Mouse (Mus musculus): ENCODE measurements around the gene Treml2. TPM values are rescaled to one million over a fixed set of nuclear protein-coding genes. Genes with fewer than 3 reads are reported as not detected.
A peak's percentile ranks its signal among the peaks of the same experiment; 100 is the strongest.

Gene Treml2
- 102 TPM in 2 replicates for total RNA-seq (2017)

- peak; percentile 29 to 49; a peak in 2 of 4 replicates for ATAC-seq (replicated peaks in 1 of 2; ENCODE audit: insufficient read depth in 1 of 2, low FRiP score in 2 of 2, low TSS enrichment in 1 of 2, low read depth in 1 of 2, poor library complexity in 2 of 2, severe bottlenecking in 2 of 2)
Observed at GRCm38 (mm10) chr17:48299203-48299602, at the start of gene Treml2. Gene Treml2 (plus strand): TSS chr17:48299498.

GRCm38 (mm10) chr17:48249501-48249900 is 49.8 kb upstream of the Treml2 start:
- no peak for ATAC-seq (replicated peaks in 1 of 2; ENCODE audit: insufficient read depth in 1 of 2, low FRiP score in 2 of 2, low TSS enrichment in 1 of 2, low read depth in 1 of 2, poor library complexity in 2 of 2, severe bottlenecking in 2 of 2)

- ATAC-seq (replicated peaks in 1 of 2; ENCODE audit: insufficient read depth in 1 of 2, low FRiP score in 2 of 2, low TSS enrichment in 1 of 2, low read depth in 1 of 2, poor library complexity in 2 of 2, severe bottlenecking in 2 of 2): no peak
Observed at GRCm38 (mm10) chr17:48250631-48251030, 48.7 kb upstream of the Treml2 start.

GRCm38 (mm10) chr17:48256575-48256974 is 42.7 kb upstream of the Treml2 start:
- no peak for ATAC-seq (replicated peaks in 1 of 2; ENCODE audit: insufficient read depth in 1 of 2, low FRiP score in 2 of 2, low TSS enrichment in 1 of 2, low read depth in 1 of 2, poor library complexity in 2 of 2, severe bottlenecking in 2 of 2)

- peak; percentile 40 to 49; a peak in 2 of 4 replicates for ATAC-seq (replicated peaks in 1 of 2; ENCODE audit: insufficient read depth in 1 of 2, low FRiP score in 2 of 2, low TSS enrichment in 1 of 2, low read depth in 1 of 2, poor library complexity in 2 of 2, severe bottlenecking in 2 of 2)
Observed at GRCm38 (mm10) chr17:48261868-48262267, 37.4 kb upstream of the Treml2 start.

GRCm38 (mm10) chr17:48263741-48264362 is 35.4 kb upstream of the Treml2 start, which contains the start of gene Treml4:
Gene Treml4 (plus strand): TSS chr17:48264295.
- ATAC-seq (replicated peaks in 1 of 2; ENCODE audit: insufficient read depth in 1 of 2, low FRiP score in 2 of 2, low TSS enrichment in 1 of 2, low read depth in 1 of 2, poor library complexity in 2 of 2, severe bottlenecking in 2 of 2): no peak

- no peak for ATAC-seq (replicated peaks in 1 of 2; ENCODE audit: insufficient read depth in 1 of 2, low FRiP score in 2 of 2, low TSS enrichment in 1 of 2, low read depth in 1 of 2, poor library complexity in 2 of 2, severe bottlenecking in 2 of 2)
Observed at GRCm38 (mm10) chr17:48264662-48265061, 34.6 kb upstream of the Treml2 start.

- ATAC-seq (replicated peaks in 1 of 2; ENCODE audit: insufficient read depth in 1 of 2, low FRiP score in 2 of 2, low TSS enrichment in 1 of 2, low read depth in 1 of 2, poor library complexity in 2 of 2, severe bottlenecking in 2 of 2): no peak
Observed at GRCm38 (mm10) chr17:48266138-48266537, 33.2 kb upstream of the Treml2 start.

- ATAC-seq (replicated peaks in 1 of 2; ENCODE audit: insufficient read depth in 1 of 2, low FRiP score in 2 of 2, low TSS enrichment in 1 of 2, low read depth in 1 of 2, poor library complexity in 2 of 2, severe bottlenecking in 2 of 2): no peak
Observed at GRCm38 (mm10) chr17:48266610-48267304, 32.5 kb upstream of the Treml2 start.

- no peak for ATAC-seq (replicated peaks in 1 of 2; ENCODE audit: insufficient read depth in 1 of 2, low FRiP score in 2 of 2, low TSS enrichment in 1 of 2, low read depth in 1 of 2, poor library complexity in 2 of 2, severe bottlenecking in 2 of 2)
Observed at GRCm38 (mm10) chr17:48267591-48267990, 31.7 kb upstream of the Treml2 start.

- ATAC-seq (replicated peaks in 1 of 2; ENCODE audit: insufficient read depth in 1 of 2, low FRiP score in 2 of 2, low TSS enrichment in 1 of 2, low read depth in 1 of 2, poor library complexity in 2 of 2, severe bottlenecking in 2 of 2): no peak
Observed at GRCm38 (mm10) chr17:48268276-48268675, 31.0 kb upstream of the Treml2 start.

GRCm38 (mm10) chr17:48269833-48270232 is 29.5 kb upstream of the Treml2 start:
- no peak for ATAC-seq (replicated peaks in 1 of 2; ENCODE audit: insufficient read depth in 1 of 2, low FRiP score in 2 of 2, low TSS enrichment in 1 of 2, low read depth in 1 of 2, poor library complexity in 2 of 2, severe bottlenecking in 2 of 2)

GRCm38 (mm10) chr17:48272158-48272557 is 27.1 kb upstream of the Treml2 start:
- peak in 1 of 2 experiments; percentile 52; a peak in 1 of 4 replicates for ATAC-seq (replicated peaks in 1 of 2; ENCODE audit: insufficient read depth in 1 of 2, low FRiP score in 2 of 2, low TSS enrichment in 1 of 2, low read depth in 1 of 2, poor library complexity in 2 of 2, severe bottlenecking in 2 of 2)

GRCm38 (mm10) chr17:48272598-48272997 is 26.7 kb upstream of the Treml2 start:
- 0 out of 4 replicates have a peak, but pooled peaks of 1 of the 2 experiments have one; percentile 3 for ATAC-seq (replicated peaks in 1 of 2; ENCODE audit: insufficient read depth in 1 of 2, low FRiP score in 2 of 2, low TSS enrichment in 1 of 2, low read depth in 1 of 2, poor library complexity in 2 of 2, severe bottlenecking in 2 of 2)

GRCm38 (mm10) chr17:48274098-48274497 is 25.2 kb upstream of the Treml2 start:
- no peak for ATAC-seq (replicated peaks in 1 of 2; ENCODE audit: insufficient read depth in 1 of 2, low FRiP score in 2 of 2, low TSS enrichment in 1 of 2, low read depth in 1 of 2, poor library complexity in 2 of 2, severe bottlenecking in 2 of 2)

GRCm38 (mm10) chr17:48274885-48275284 is 24.4 kb upstream of the Treml2 start:
- peak; percentile 51 to 76; a peak in 2 of 4 replicates for ATAC-seq (replicated peaks in 1 of 2; ENCODE audit: insufficient read depth in 1 of 2, low FRiP score in 2 of 2, low TSS enrichment in 1 of 2, low read depth in 1 of 2, poor library complexity in 2 of 2, severe bottlenecking in 2 of 2)

GRCm38 (mm10) chr17:48275736-48276135 is 23.6 kb upstream of the Treml2 start:
- ATAC-seq (replicated peaks in 1 of 2; ENCODE audit: insufficient read depth in 1 of 2, low FRiP score in 2 of 2, low TSS enrichment in 1 of 2, low read depth in 1 of 2, poor library complexity in 2 of 2, severe bottlenecking in 2 of 2): no peak

GRCm38 (mm10) chr17:48278381-48278780 is 20.9 kb upstream of the Treml2 start:
- ATAC-seq (replicated peaks in 1 of 2; ENCODE audit: insufficient read depth in 1 of 2, low FRiP score in 2 of 2, low TSS enrichment in 1 of 2, low read depth in 1 of 2, poor library complexity in 2 of 2, severe bottlenecking in 2 of 2): no peak

- ATAC-seq (replicated peaks in 1 of 2; ENCODE audit: insufficient read depth in 1 of 2, low FRiP score in 2 of 2, low TSS enrichment in 1 of 2, low read depth in 1 of 2, poor library complexity in 2 of 2, severe bottlenecking in 2 of 2): no peak
Observed at GRCm38 (mm10) chr17:48279002-48279401, 20.3 kb upstream of the Treml2 start.

All from hematopoietic stem cell, adult 5-6 weeks (primary cell).